Mouse (Mus musculus) heart, postnatal 0 days (tissue): Measurements from ENCODE around the gene Pon1.

ENCODE experiments used
- CTCF ChIP-seq: IDR thresholded peaks from 2 replicates; pipeline ENCODE4 v1.5.1; 2016; ENCODE audit warnings: antibody characterized with exemption, control low read depth, low read depth
- EP300 ChIP-seq: IDR thresholded peaks from 2 replicates; pipeline ENCODE4 v1.6.1; 2016; ENCODE audit warnings: antibody characterized with exemption, low read depth

- TF ChIP-seq EP300, result no peak
- TF ChIP-seq CTCF, result no peak
Measured at GRCm38 (mm10) chr6:5177967-5178891, 15.5 kb downstream of the Pon1 start.
